Mouse (Mus musculus): ENCODE data around the gene Bcs1l.

- TF ChIP-seq CTCF (IDR thresholded peaks at IDR 0.05; ENCODE audit: insufficient read depth, low read length) (no peak), POLR2A (IDR thresholded peaks at IDR 0.05; ENCODE audit: borderline replicate concordance, extremely low read depth, low read depth, low read length) (no peak)
Observed at GRCm38 (mm10) chr1:74626076-74626475, 38.0 kb downstream of the Bcs1l start.

Data from lung, adult 2 months (tissue).